Mouse (Mus musculus) embryonic fibroblast, embryonic 13.5 days (primary cell): ENCODE data around the gene Hipk1.

Source experiments
- CTCF ChIP-seq: IDR thresholded peaks from 2 replicates; pipeline ENCODE4 v1.5.1; 2011; ENCODE audit warnings: mild to moderate bottlenecking, control low read depth, low read length, moderate library complexity, borderline replicate concordance; ENCODE audit not compliant: insufficient read depth
- POLR2A ChIP-seq: IDR thresholded peaks from 2 replicates; pipeline ENCODE4 v1.6.1; 2011; ENCODE audit warnings: low read depth, mild to moderate bottlenecking, control low read depth, low read length, moderate library complexity

DNA sequence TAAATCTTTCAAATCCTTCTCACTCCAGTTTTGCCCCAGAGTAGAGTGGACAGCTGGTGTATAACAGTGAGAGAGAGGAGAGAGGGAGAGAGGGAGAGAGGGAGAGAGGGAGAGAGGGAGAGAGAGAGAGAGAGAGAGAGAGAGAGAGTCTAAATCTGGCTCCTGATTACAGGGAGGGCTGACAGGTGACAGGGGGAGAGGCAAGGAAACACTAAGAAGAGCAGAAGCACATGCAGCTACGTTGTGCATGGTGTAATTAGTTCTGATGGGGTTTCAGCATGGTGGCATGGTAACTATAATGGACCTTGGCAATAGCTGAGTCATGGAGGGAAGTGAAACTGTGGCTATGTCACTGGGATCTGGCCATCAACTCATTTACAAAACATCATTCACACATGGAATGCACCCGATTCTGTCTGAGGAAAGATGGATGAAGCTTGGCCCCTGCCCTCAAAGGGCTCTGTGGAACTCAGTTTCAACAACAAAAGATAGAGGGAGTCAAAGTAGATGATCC lies 63.5 kb downstream of the Hipk1 start:
- TF ChIP-seq CTCF (no peak), POLR2A (no peak)
